Mouse (Mus musculus) heart, embryonic 11.5 days (tissue): ENCODE measurements around the gene Gas2. TPM values are rescaled to one million over a fixed set of nuclear protein-coding genes. Genes with fewer than 3 reads are reported as not detected.

Experiments used
- ATAC-seq: fragments of 200-750 bp; cut with Nextera tagmentation; replicated peaks from 2 replicates; pipeline ENCODE4 v1.8.0; 2017; ENCODE audit warnings: moderate library complexity; ENCODE audit not compliant: insufficient number of reproducible peaks, low FRiP score, low TSS enrichment
- H3K27ac ChIP-seq: fragments of 300-500 bp; sonication (generic); 2 replicates; pipeline ENCODE4 v1.5.1; 2014; ENCODE audit warnings: mild to moderate bottlenecking, low read depth, low read length
- H3K27me3 ChIP-seq: fragments of 300-500 bp; sonication (generic); 2 replicates; pipeline ENCODE4 v1.6.1; 2014; ENCODE audit warnings: mild to moderate bottlenecking, low read length, mixed read lengths; ENCODE audit not compliant: control insufficient read depth, insufficient read depth
- H3K36me3 ChIP-seq: fragments of 300-500 bp; sonication (generic); 2 replicates; pipeline ENCODE4 v1.6.1; 2014; ENCODE audit warnings: mild to moderate bottlenecking, low read length, moderate library complexity, mixed read lengths; ENCODE audit not compliant: control insufficient read depth, insufficient read depth
- H3K4me1 ChIP-seq: fragments of 300-500 bp; sonication (generic); 2 replicates; pipeline ENCODE4 v1.6.1; 2014; ENCODE audit warnings: low read length; ENCODE audit not compliant: control insufficient read depth, insufficient read depth
- H3K4me2 ChIP-seq: fragments of 300-500 bp; sonication (generic); 2 replicates; pipeline ENCODE4 v1.6.1; 2014; ENCODE audit warnings: mild to moderate bottlenecking, moderate library complexity
- H3K4me3 ChIP-seq: fragments of 300-500 bp; sonication (generic); 2 replicates; pipeline ENCODE4 v1.5.1; 2014; ENCODE audit warnings: low read depth, low read length
- H3K9ac ChIP-seq: fragments of 300-500 bp; sonication (generic); 2 replicates; pipeline ENCODE4 v1.6.1; 2014; ENCODE audit warnings: mild to moderate bottlenecking, low read depth, low read length, moderate library complexity
- H3K9me3 ChIP-seq: fragments of 300-500 bp; sonication (generic); replicated peaks from 2 replicates; pipeline ENCODE4 v1.6.1; 2016; ENCODE audit warnings: low read length; ENCODE audit not compliant: control insufficient read depth
- WGBS: fragments of 180-500 bp; shearing (Covaris S2); extraction: QIAGEN DNeasy Blood & Tissue Kit; methylation state at CpG from one replicate; pipeline ENCODE4 v1.1.7; 2014; ENCODE audit not compliant: insufficient replicate concordance; 5-methylcytosine and 5-hydroxymethylcytosine counted together
- polyA plus RNA-seq: library from polyadenylated mRNA; unstranded; fragments of >200 nt; fragmentation: Nextera tagmentation; extraction: Ambion mirVana; gene quantifications from 2 replicates; pipeline ENCODE4 v1.2.1, GENCODE M21; 2014

Gene Gas2
- polyA plus RNA-seq, 1 experiment from 2014 or later = 9.9 TPM

GRCm38 (mm10) chr7:51986909-51987308 is 125.1 kb downstream of the Gas2 start:
- Histone ChIP-seq H3K9ac (no peak overlapping the region), H3K27me3 (no peaks in the 10 kb centered on the region), H3K4me3 (no peak overlapping the region), H3K9me3 (no peaks in the 10 kb centered on the region), H3K27ac (no peak overlapping the region), H3K36me3 (no peaks in the 10 kb centered on the region), H3K4me2 (no peak overlapping the region), H3K4me1 (peaks cover 6% of the 10 kb centered on the region; the same call in 1 of the 2 replicates)
- 54% methylated on average over 6 of the region's 6 CpGs for WGBS
- ATAC-seq = no peak

DNA sequence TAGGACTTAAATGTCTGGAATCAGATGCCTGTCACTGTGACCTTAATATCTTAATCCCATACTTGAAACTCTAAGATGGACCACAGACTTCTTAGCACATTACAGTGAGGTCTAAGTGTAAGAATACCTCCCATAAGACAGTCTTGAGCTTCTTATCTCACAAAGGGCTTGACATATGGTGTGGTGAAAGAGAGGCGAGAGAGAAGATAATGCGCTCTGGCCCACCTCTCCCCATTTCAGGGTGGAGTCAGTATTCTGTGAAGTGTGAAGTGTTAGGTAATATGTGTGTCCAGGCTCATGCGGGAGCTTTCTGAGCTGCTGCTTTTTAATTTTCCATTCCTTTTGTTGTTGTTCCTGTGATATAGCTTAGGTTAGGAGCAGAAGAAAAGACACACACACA is 129.2 kb downstream of the Gas2 start:
- no peaks in the 10 kb centered on the region for H3K27me3 ChIP-seq
- no peaks in the 10 kb centered on the region for H3K9me3 ChIP-seq
- no peak overlapping the region for H3K4me2 ChIP-seq
- peak; percentile 87 for ATAC-seq
- H3K4me3 ChIP-seq = no peak overlapping the region
- H3K4me1 ChIP-seq = 0 out of 2 replicates have a peak, but pooled peaks cover 2% of the 10 kb centered on the region
- no peak overlapping the region for H3K27ac ChIP-seq
- no peak overlapping the region for H3K9ac ChIP-seq
- H3K36me3 ChIP-seq = no peaks in the 10 kb centered on the region
- 47% methylated on average over 3 of the region's 3 CpGs for WGBS

DNA sequence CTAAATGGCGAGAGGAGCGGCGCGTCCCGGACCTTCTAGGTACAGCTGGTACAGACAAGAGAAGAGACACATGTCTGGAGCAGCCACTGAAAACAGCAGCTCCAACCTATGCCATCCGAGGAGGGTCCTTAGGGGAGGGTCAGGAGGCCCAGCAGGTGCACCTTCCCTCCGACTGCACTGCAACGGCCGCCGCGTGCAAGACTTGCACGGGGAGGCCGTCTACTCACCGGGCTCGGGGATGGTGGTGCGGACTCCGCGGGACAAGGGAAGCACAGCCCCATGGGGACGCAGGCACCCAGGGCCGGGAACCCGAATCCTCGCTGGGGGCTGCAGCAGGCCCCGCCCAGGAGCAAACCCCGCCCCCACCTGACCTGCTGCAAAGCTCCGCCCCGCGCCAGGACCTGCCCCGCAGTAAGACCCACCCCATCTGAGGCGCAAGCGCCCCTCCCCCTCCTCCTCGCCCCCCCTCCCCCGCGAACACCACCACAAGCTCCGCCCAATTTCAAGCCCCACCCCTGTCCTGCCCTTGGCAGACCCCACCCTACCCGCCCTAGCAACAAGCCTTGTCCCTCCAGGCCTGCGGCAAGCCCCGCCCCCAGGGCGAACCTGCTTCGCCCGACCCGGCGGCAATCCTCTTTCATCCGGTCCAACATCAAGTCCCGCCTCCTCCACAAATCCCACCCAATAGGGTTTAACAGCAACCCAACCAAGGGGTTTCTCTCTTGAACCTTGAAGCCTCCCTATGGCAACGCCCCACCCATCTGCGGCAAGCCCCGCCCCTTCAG is 143.9 kb downstream of the Gas2 start, which contains the start of gene Svip:
TSS of gene Svip (minus strand) at position 508 of the 785 bp plus-strand sequence.
- H3K9me3 ChIP-seq = no peaks in the 10 kb centered on the region
- peak within 1 kb of the TSS; percentile 69 for H3K4me3 ChIP-seq
- peak within 1 kb of the TSS; percentile 78 for H3K4me2 ChIP-seq
- peak within 1 kb of the TSS; percentile 71 for H3K9ac ChIP-seq
- no peaks in the 10 kb centered on the region for H3K27me3 ChIP-seq
- peak; percentile 95 for ATAC-seq
- peak within 1 kb of the TSS; percentile 29; the same call in 1 of the 2 replicates for H3K27ac ChIP-seq
- no peaks in the 10 kb centered on the region for H3K36me3 ChIP-seq
- under 1% methylated on average over 37 of the region's 47 CpGs for WGBS
- no peaks in the 10 kb centered on the region for H3K4me1 ChIP-seq

GRCm38 (mm10) chr7:52006296-52006630 is 144.4 kb downstream of the Gas2 start:
- Histone ChIP-seq H3K4me1 (no peaks in the 10 kb centered on the region), H3K27me3 (no peaks in the 10 kb centered on the region), H3K36me3 (no peaks in the 10 kb centered on the region), H3K4me3 (peak overlapping the region; percentile 69), H3K27ac (peak overlapping the region; percentile 24; the same call in 1 of the 2 replicates), H3K9me3 (no peaks in the 10 kb centered on the region), H3K9ac (peak overlapping the region; percentile 61; the same call in 1 of the 2 replicates), H3K4me2 (peak overlapping the region; percentile 78)
- WGBS = under 1% methylated on average over 9 of the region's 9 CpGs
- ATAC-seq = no peak

GRCm38 (mm10) chr7:52007138-52007537 is 145.3 kb downstream of the Gas2 start:
- no peaks in the 10 kb centered on the region for H3K9me3 ChIP-seq
- ATAC-seq = no peak
- H3K27ac ChIP-seq = no peak overlapping the region
- H3K36me3 ChIP-seq = no peaks in the 10 kb centered on the region
- no peak overlapping the region for H3K4me3 ChIP-seq
- no peaks in the 10 kb centered on the region for H3K4me1 ChIP-seq
- WGBS = 73% methylated on average over 2 of the region's 2 CpGs
- H3K4me2 ChIP-seq = no peak overlapping the region
- no peaks in the 10 kb centered on the region for H3K27me3 ChIP-seq
- no peak overlapping the region for H3K9ac ChIP-seq

GRCm38 (mm10) chr7:52013457-52013856 is 151.6 kb downstream of the Gas2 start:
- Histone ChIP-seq H3K36me3 (no peaks in the 10 kb centered on the region), H3K4me3 (no peak overlapping the region), H3K4me2 (no peak overlapping the region), H3K27me3 (no peaks in the 10 kb centered on the region), H3K4me1 (no peaks in the 10 kb centered on the region), H3K9me3 (no peaks in the 10 kb centered on the region), H3K9ac (no peak overlapping the region), H3K27ac (no peak overlapping the region)
- ATAC-seq = no peak
- WGBS = 73% methylated on average over 7 of the region's 7 CpGs

DNA sequence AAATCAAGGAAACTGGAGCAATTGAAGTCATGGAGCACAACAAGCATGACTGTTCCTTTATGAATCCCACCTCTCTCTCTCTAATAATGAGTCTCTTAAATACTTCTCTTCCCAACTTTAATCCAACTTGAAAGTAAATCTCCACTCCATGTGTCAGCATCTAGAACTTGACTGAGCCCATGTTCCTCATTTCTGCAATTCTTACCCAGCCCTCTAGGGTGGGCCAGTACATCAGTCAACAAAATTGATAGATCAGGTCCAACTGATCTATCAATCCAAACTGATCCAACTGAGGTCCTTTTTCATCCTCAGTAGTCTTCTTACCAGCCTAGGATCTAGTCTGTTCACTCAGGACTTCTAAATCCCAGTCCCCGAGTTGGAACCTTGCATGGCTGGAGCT is 153.4 kb downstream of the Gas2 start:
- no peak overlapping the region for H3K9ac ChIP-seq
- 65% methylated on average over 1 of the region's 1 CpGs for WGBS
- H3K4me3 ChIP-seq = no peak overlapping the region
- no peak overlapping the region for H3K27ac ChIP-seq
- no peaks in the 10 kb centered on the region for H3K9me3 ChIP-seq
- no peak overlapping the region for H3K4me2 ChIP-seq
- no peaks in the 10 kb centered on the region for H3K4me1 ChIP-seq
- H3K27me3 ChIP-seq = no peaks in the 10 kb centered on the region
- no peaks in the 10 kb centered on the region for H3K36me3 ChIP-seq
- ATAC-seq = no peak

DNA sequence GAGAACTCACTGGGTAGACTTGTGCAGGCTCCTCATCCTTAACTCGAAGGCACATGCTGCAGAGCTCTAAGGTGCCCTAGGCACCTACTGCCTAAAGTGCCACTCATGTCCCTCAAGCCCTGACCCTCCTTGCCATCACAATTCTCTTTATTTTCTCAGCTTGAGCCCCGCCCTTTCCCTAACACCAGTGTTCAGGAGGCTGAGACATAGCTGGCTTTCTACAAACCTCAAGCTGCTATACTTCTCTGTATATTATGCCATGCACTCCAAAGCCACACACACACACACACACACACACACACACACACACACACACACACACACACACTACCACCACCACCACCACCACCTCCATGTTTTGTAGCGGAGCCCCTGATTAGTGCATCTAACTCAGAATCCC is 153.8 kb downstream of the Gas2 start, which contains the start of gene 1700015G11Rik:
TSS of gene 1700015G11Rik (minus strand) at position 101 of the 400 bp plus-strand sequence.
- H3K4me1 ChIP-seq = no peaks in the 10 kb centered on the region
- 75% methylated on average over 3 of the region's 3 CpGs for WGBS
- ATAC-seq = no peak

GRCm38 (mm10) chr7:52022039-52022438 is 160.2 kb downstream of the Gas2 start:
- no peaks in the 10 kb centered on the region for H3K9me3 ChIP-seq
- 49% methylated on average over 4 of the region's 4 CpGs for WGBS
- no peak for ATAC-seq
- H3K36me3 ChIP-seq = no peaks in the 10 kb centered on the region
- H3K27ac ChIP-seq = no peak overlapping the region
- H3K4me2 ChIP-seq = no peak overlapping the region
- H3K9ac ChIP-seq = no peak overlapping the region
- H3K4me3 ChIP-seq = no peak overlapping the region
- H3K4me1 ChIP-seq = no peaks in the 10 kb centered on the region
- H3K27me3 ChIP-seq = no peaks in the 10 kb centered on the region

More for the DNA sequence above, 153.8 kb downstream of the Gas2 start, which contains the start of gene 1700015G11Rik:
- H3K9ac ChIP-seq = no peak within 1 kb of the TSS
- H3K27me3 ChIP-seq = no peaks in the 10 kb centered on the region
- H3K4me3 ChIP-seq = no peak within 1 kb of the TSS
- H3K9me3 ChIP-seq = no peaks in the 10 kb centered on the region
- no peak within 1 kb of the TSS for H3K27ac ChIP-seq
- no peaks in the 10 kb centered on the region for H3K36me3 ChIP-seq
- H3K4me2 ChIP-seq = no peak within 1 kb of the TSS
